Mouse (Mus musculus) kidney, embryonic 14.5 days (tissue): ENCODE data around the gene Hspa1a. TPM values are rescaled to one million over a fixed set of nuclear protein-coding genes. Genes with fewer than 3 reads are reported as not detected.
A peak's percentile ranks its signal among the peaks of the same experiment; 100 is the strongest.
"Not testable (repeated sequence)": the region's sequence is repeated elsewhere in the genome, so short reads cannot be mapped to it uniquely, and the experiment has no call there.

Experiments used
- ATAC-seq: fragments of 200-750 bp; cut with Nextera tagmentation; 2 replicates; pipeline ENCODE4 v1.8.0; 2017; ENCODE audit warnings: moderate number of reproducible peaks, mild to moderate bottlenecking, moderate TSS enrichment, moderate library complexity; ENCODE audit not compliant: low FRiP score, low TSS enrichment
- H3K27ac ChIP-seq: fragments of 300-500 bp; sonication (generic); 2 replicates; pipeline ENCODE4 v1.5.1; 2014; ENCODE audit warnings: low read depth, mild to moderate bottlenecking, low read length, moderate library complexity, mixed read lengths
- H3K27me3 ChIP-seq: fragments of 300-500 bp; sonication (generic); 2 replicates; pipeline ENCODE4 v1.6.1; 2014; ENCODE audit warnings: mild to moderate bottlenecking, low read length; ENCODE audit not compliant: control insufficient read depth, insufficient read depth
- H3K36me3 ChIP-seq: fragments of 300-500 bp; sonication (generic); 2 replicates; pipeline ENCODE4 v1.6.1; 2014; ENCODE audit warnings: low read length, mixed read lengths; ENCODE audit not compliant: control insufficient read depth, insufficient read depth
- H3K4me1 ChIP-seq: fragments of 300-500 bp; sonication (generic); 2 replicates; pipeline ENCODE4 v1.6.1; 2014; ENCODE audit warnings: low read length, mixed read lengths; ENCODE audit not compliant: control insufficient read depth, insufficient read depth
- H3K4me2 ChIP-seq: fragments of 300-500 bp; sonication (generic); replicated peaks from 2 replicates; pipeline ENCODE4 v1.6.1; 2014; ENCODE audit warnings: low read depth, mild to moderate bottlenecking, low read length
- H3K4me3 ChIP-seq: fragments of 300-500 bp; sonication (generic); 2 replicates; pipeline ENCODE4 v1.5.1; 2014; ENCODE audit warnings: mild to moderate bottlenecking, low read length
- H3K9ac ChIP-seq: fragments of 300-500 bp; sonication (generic); 2 replicates; pipeline ENCODE4 v1.6.1; 2014; ENCODE audit warnings: low read depth, mild to moderate bottlenecking, low read length, moderate library complexity
- H3K9me3 ChIP-seq: fragments of 300-500 bp; sonication (generic); 2 replicates; pipeline ENCODE4 v1.6.1; 2016; ENCODE audit warnings: low read length; ENCODE audit not compliant: control insufficient read depth
- WGBS: fragments of 180-500 bp; shearing (Covaris S2); extraction: QIAGEN DNeasy Blood & Tissue Kit; methylation state at CpG from one replicate; pipeline ENCODE4 v1.1.7; 2014; 5-methylcytosine and 5-hydroxymethylcytosine counted together
- polyA plus RNA-seq: library from polyadenylated mRNA; unstranded; fragments of >200 nt; fragmentation: Nextera tagmentation; extraction: Ambion mirVana; gene quantifications from 2 replicates; pipeline ENCODE4 v1.2.1, GENCODE M21; 2014

Hspa1a gene
- 4.3 and 4.8 TPM in 2 replicates for polyA plus RNA-seq

GRCm38 (mm10) chr17:34972069-34972749 is at the start of gene Hspa1a, which contains the start of gene Hspa1l:
Gene Hspa1a (minus strand): TSS chr17:34972156.
Gene Hspa1l (plus strand): TSS chr17:34972703.
- H3K9ac ChIP-seq, result peak within 1 kb of the TSS; percentile 42; the same call in 1 of the 2 replicates
- 1% methylated on average over 26 of the region's 33 CpGs for WGBS
- not testable (repeated sequence) for H3K4me1 ChIP-seq, H3K27ac ChIP-seq, H3K36me3 ChIP-seq, H3K9me3 ChIP-seq
- peak; percentile 95 for ATAC-seq
- H3K4me3 ChIP-seq, result peak within 1 kb of the TSS; percentile 38
- peaks cover 20% of the 10 kb centered on the region for H3K27me3 ChIP-seq
- H3K4me2 ChIP-seq, result peak within 1 kb of the TSS; percentile 72

DNA sequence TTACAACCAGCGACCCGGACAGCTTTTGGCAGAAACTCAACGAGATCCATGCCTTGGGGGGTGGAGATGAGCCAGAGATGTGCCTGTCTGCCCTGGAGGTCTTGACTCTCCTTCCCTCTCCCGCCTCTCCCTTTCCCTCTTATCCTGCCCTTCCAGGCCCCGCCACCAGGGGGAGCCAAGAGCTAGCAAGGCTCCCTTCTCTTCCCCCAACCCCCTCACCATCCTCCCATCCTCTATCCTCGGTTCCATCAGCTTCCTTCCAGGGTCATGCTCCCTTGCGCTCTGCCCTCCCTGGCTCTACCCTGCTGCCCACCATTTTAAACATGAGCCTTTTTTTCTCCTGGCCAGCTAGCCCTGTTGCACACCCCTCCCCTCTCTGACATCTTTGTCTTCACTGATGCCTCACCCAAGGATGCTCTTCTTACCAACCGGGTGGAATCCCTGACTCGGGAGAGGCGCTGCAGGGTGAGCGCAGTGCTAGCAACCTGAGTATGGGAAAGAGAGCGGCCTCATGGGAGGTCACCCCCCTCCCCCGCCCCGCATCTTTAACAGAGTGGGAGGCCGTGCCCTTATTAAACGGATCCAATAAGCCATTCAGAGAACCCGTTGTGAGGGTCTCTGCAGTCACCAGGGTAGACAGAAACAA is 49.3 kb upstream of the Hspa1a start:
- Histone ChIP-seq H3K27me3 (no peaks in the 10 kb centered on the region), H3K36me3 (peaks cover 2% of the 10 kb centered on the region; the same call in 1 of the 2 replicates), H3K9me3 (no peaks in the 10 kb centered on the region), H3K4me3 (0 out of 2 replicates have a peak overlapping the region, but pooled peaks have one; percentile 10), H3K9ac (no peak overlapping the region), H3K4me2 (peak overlapping the region; percentile 21; the same call in 1 of the 2 replicates), H3K27ac (peak overlapping the region; percentile 73; the same call in 1 of the 2 replicates), H3K4me1 (peaks cover 14% of the 10 kb centered on the region)
- peak; percentile 70 for ATAC-seq
- 8% methylated on average over 17 of the region's 17 CpGs for WGBS

GRCm38 (mm10) chr17:35020551-35020950 is 48.6 kb upstream of the Hspa1a start:
- no peak overlapping the region for H3K4me3 ChIP-seq
- peaks cover 9% of the 10 kb centered on the region for H3K36me3 ChIP-seq
- 89% methylated on average over 8 of the region's 8 CpGs for WGBS
- H3K4me1 ChIP-seq, result peaks cover 10% of the 10 kb centered on the region
- no peak overlapping the region for H3K4me2 ChIP-seq
- no peaks in the 10 kb centered on the region for H3K27me3 ChIP-seq
- no peak for ATAC-seq
- H3K27ac ChIP-seq, result no peak overlapping the region
- no peaks in the 10 kb centered on the region for H3K9me3 ChIP-seq
- H3K9ac ChIP-seq, result no peak overlapping the region

DNA sequence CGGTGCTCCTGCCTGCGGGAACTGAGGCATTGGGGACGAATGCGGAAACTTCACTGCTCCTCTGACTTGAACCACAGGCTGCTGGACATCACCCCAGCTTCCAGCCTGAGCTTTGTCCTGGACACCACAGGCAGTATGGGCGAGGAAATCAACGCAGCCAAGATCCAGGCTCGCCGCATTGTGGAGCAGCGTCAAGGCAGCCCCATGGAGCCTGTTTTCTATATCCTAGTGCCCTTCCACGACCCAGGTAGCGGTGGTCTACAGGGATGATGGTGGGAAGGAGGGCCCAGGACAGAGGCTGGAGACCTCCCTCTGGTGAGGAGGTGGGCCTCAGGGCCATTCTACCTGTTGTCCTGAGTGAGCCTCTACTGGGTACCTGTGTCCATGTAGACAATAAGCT is 47.9 kb upstream of the Hspa1a start:
- peaks cover 8% of the 10 kb centered on the region for H3K4me1 ChIP-seq
- H3K4me2 ChIP-seq, result no peak overlapping the region
- H3K27me3 ChIP-seq, result no peaks in the 10 kb centered on the region
- H3K27ac ChIP-seq, result no peak overlapping the region
- 77% methylated on average over 11 of the region's 11 CpGs for WGBS
- ATAC-seq, result no peak
- peaks cover 16% of the 10 kb centered on the region for H3K36me3 ChIP-seq
- no peak overlapping the region for H3K4me3 ChIP-seq
- no peak overlapping the region for H3K9ac ChIP-seq
- H3K9me3 ChIP-seq, result no peaks in the 10 kb centered on the region

DNA sequence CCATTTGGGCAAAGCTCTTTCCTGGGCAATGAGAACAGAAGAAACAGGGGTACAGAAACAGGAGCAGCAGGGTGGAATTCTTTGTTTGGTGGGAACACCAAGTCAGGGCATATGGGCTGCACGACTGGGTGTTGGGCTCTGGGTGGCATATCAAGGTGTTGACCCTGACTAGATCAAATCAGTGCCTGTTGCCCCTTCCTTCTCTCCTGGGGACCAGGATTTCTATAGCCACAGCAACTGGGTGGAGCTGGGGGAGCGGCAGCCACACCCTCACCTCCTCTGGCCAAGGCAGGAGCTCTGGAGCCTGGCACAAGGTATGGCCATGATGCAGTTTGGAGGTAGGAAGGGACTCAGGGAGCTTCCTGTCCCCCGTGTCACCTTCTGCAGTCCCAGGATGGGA is 46.2 kb upstream of the Hspa1a start:
- WGBS, result 89% methylated on average over 3 of the region's 3 CpGs
- ATAC-seq, result no peak
- Histone ChIP-seq H3K4me2 (no peak overlapping the region), H3K9me3 (no peaks in the 10 kb centered on the region), H3K4me1 (peaks cover 6% of the 10 kb centered on the region), H3K36me3 (peaks cover 33% of the 10 kb centered on the region), H3K4me3 (no peak overlapping the region), H3K27ac (no peak overlapping the region), H3K27me3 (no peaks in the 10 kb centered on the region), H3K9ac (no peak overlapping the region)

DNA sequence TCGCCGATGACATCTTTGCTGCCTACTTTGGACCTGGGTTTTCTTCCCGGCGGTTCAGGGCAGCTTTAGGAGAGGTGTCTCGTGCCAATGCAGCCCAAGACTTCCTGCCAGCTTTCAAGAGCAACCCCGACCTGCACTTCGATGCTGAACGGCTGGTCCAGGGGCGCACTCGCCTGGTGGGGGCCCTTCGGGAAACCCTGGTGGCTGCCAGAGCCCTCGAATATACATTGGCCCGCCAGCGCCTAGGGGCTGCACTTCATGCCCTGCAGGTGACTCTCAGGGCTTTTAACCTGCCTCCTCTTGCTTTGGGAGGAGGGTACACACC is 45.7 kb upstream of the Hspa1a start:
- Histone ChIP-seq H3K4me2 (no peak overlapping the region), H3K36me3 (peaks cover 38% of the 10 kb centered on the region), H3K9me3 (no peaks in the 10 kb centered on the region), H3K27me3 (no peaks in the 10 kb centered on the region), H3K4me3 (no peak overlapping the region), H3K4me1 (peaks cover 6% of the 10 kb centered on the region), H3K9ac (no peak overlapping the region), H3K27ac (no peak overlapping the region)
- 75% methylated on average over 14 of the region's 14 CpGs for WGBS
- ATAC-seq, result no peak

- Histone ChIP-seq H3K9me3 (no peaks in the 10 kb centered on the region), H3K27me3 (no peaks in the 10 kb centered on the region), H3K4me2 (no peak overlapping the region), H3K36me3 (peaks cover 44% of the 10 kb centered on the region), H3K4me1 (peaks cover 6% of the 10 kb centered on the region), H3K27ac (no peak overlapping the region), H3K4me3 (no peak overlapping the region), H3K9ac (no peak overlapping the region)
- WGBS, result 79% methylated on average over 10 of the region's 10 CpGs
- no peak for ATAC-seq
Measured at GRCm38 (mm10) chr17:35016791-35017705, 45.1 kb upstream of the Hspa1a start.

- peak; percentile 28; the same call in 1 of the 2 replicates for ATAC-seq
- no peaks in the 10 kb centered on the region for H3K9me3 ChIP-seq
- H3K27me3 ChIP-seq, result no peaks in the 10 kb centered on the region
- H3K36me3 ChIP-seq, result peaks cover 51% of the 10 kb centered on the region
- no peak within 1 kb of the TSS for H3K4me2 ChIP-seq
- peaks cover 1% of the 10 kb centered on the region for H3K4me1 ChIP-seq
- no peak within 1 kb of the TSS for H3K27ac ChIP-seq
- 71% methylated on average over 12 of the region's 12 CpGs for WGBS
- H3K4me3 ChIP-seq, result no peak within 1 kb of the TSS
- no peak within 1 kb of the TSS for H3K9ac ChIP-seq
Measured at GRCm38 (mm10) chr17:35016376-35016775, 44.4 kb upstream of the Hspa1a start, which contains the start of gene Vwa7. Gene Vwa7 (plus strand): TSS chr17:35016579.
